10 mouse cellular contexts compared by ENCODE assay signal in genomic region chr17:46622269-46622668, GRCm38 (mm10). TPM values are rescaled to one million over a fixed set of nuclear protein-coding genes. Genes with fewer than 3 reads are reported as not detected.
DNase-seq lines count a peak whose midpoint lies in the region; ATAC-seq and TF ChIP-seq lines count a peak whose summit lies in the region.
"Had no signal": no experiment of that assay in that cellular context is flagged by ENCODE, and none has a peak within 500 bp of the region (broad histone marks: within the 10 kb centered on the region; RNA-seq: fewer than 3 reads in every experiment).

No protein-coding gene starts in this region.

- no peaks in the 10 kb centered on the region for H3K36me3 ChIP-seq in heart, embryonic 14.5 days (ENCODE audit: control insufficient read depth, insufficient read depth, low read length)
- H3K36me3 ChIP-seq in heart, adult 2 months (ENCODE audit: control insufficient read depth, insufficient read depth, low read length) = no peaks in the 10 kb centered on the region
- no peaks in the 10 kb centered on the region for H3K36me3 ChIP-seq in lung, postnatal 0 days (ENCODE audit: insufficient read depth, low read length)
- no peaks in the 10 kb centered on the region for H3K36me3 ChIP-seq in stomach, embryonic 15.5 days

- peak overlapping the region; percentile 46 to 85; a peak in 3 of 4 replicates for H3K27ac ChIP-seq in heart, embryonic 14.5 days (replicated peaks in 1 of 2; ENCODE audit: control insufficient read depth in 1 of 2, insufficient read depth in 1 of 2, low read depth in 2 of 2, low read length in 2 of 2)
- no peak overlapping the region for H3K27ac ChIP-seq in heart, adult 2 months
- H3K27ac ChIP-seq in lung, postnatal 0 days (ENCODE audit: low read length) = peak overlapping the region; percentile 84
- H3K27ac ChIP-seq in embryonic fibroblast, embryonic 13.5 days (ENCODE audit: insufficient read depth, low read length) = 0 out of 2 replicates have a peak overlapping the region, but pooled peaks have one; percentile 93
- H3K27ac ChIP-seq in stomach, embryonic 15.5 days = peak overlapping the region; percentile 53

- no peaks in the 10 kb centered on the region for H3K27me3 ChIP-seq in heart, embryonic 14.5 days (ENCODE audit: control insufficient read depth, insufficient read depth, low read length)
- no peaks in the 10 kb centered on the region for H3K27me3 ChIP-seq in heart, adult 2 months (ENCODE audit: control insufficient read depth, insufficient read depth, low read length)
- no peaks in the 10 kb centered on the region for H3K27me3 ChIP-seq in lung, postnatal 0 days (replicated peaks; ENCODE audit: insufficient read depth, low read length)
- no peaks in the 10 kb centered on the region for H3K27me3 ChIP-seq in stomach, embryonic 15.5 days (replicated peaks)

- H3K4me2 ChIP-seq in heart, embryonic 14.5 days (ENCODE audit: low read length) = peak overlapping the region; percentile 35
- H3K4me2 ChIP-seq in lung, postnatal 0 days (replicated peaks; ENCODE audit: low read depth, low read length) = peak overlapping the region; percentile 19; the same call in 1 of the 2 replicates
- H3K4me2 ChIP-seq in stomach, embryonic 15.5 days = no peak overlapping the region

- no peak for DNase-seq in heart, adult 2 months
- DNase-seq in lung, postnatal 0 days (ENCODE audit: low spot score) = peak; percentile 82
- no peak for DNase-seq in lung, adult 2 months
- no peak for DNase-seq in layer of hippocampus, adult 18-20 months (ENCODE audit: low spot score in 2 of 2)
- no peak for DNase-seq in adrenal gland, postnatal 4 days (ENCODE audit: low spot score in 2 of 2)
- DNase-seq: layer of hippocampus, postnatal 36 days had no signal

- TF ChIP-seq CTCF in heart, adult 2 months (IDR thresholded peaks at IDR 0.05) = no peak
- TF ChIP-seq CTCF in lung, postnatal 0 days (IDR thresholded peaks at IDR 0.05) = no peak
- no peak for TF ChIP-seq CTCF in lung, adult 2 months (IDR thresholded peaks at IDR 0.05; ENCODE audit: insufficient read depth, low read length)
- TF ChIP-seq CTCF in embryonic fibroblast, embryonic 13.5 days (IDR thresholded peaks at IDR 0.05; ENCODE audit: borderline replicate concordance, insufficient read depth, low read length) = no peak

- intact Hi-C loops in heart, adult 2 months (cut with DNase I) = no loop called here

- H3K9me3 ChIP-seq in heart, embryonic 14.5 days (ENCODE audit: control insufficient read depth, low read length) = no peaks in the 10 kb centered on the region
- H3K9me3 ChIP-seq in lung, postnatal 0 days (ENCODE audit: low read length) = no peaks in the 10 kb centered on the region
- no peaks in the 10 kb centered on the region for H3K9me3 ChIP-seq in stomach, embryonic 15.5 days

- peak overlapping the region; percentile 47 for H3K9ac ChIP-seq in heart, embryonic 14.5 days (ENCODE audit: low read length)
- H3K9ac ChIP-seq in heart, adult 2 months (ENCODE audit: low read depth, low read length) = no peak overlapping the region
- H3K9ac ChIP-seq in lung, postnatal 0 days (replicated peaks; ENCODE audit: low read depth) = no peak overlapping the region
- H3K9ac ChIP-seq in stomach, embryonic 15.5 days = no peak overlapping the region

- TF ChIP-seq POLR2A in heart, adult 2 months (IDR thresholded peaks at IDR 0.05; ENCODE audit: insufficient read depth, low read depth, low read length) = no peak
- TF ChIP-seq POLR2A in lung, adult 2 months (IDR thresholded peaks at IDR 0.05; ENCODE audit: borderline replicate concordance, extremely low read depth, low read depth, low read length) = no peak
- TF ChIP-seq POLR2A in embryonic fibroblast, embryonic 13.5 days (IDR thresholded peaks at IDR 0.05; ENCODE audit: low read depth, low read length) = no peak

- ATAC-seq in heart, embryonic 14.5 days (ENCODE audit: insufficient number of reproducible peaks, insufficient read depth, low FRiP score, low read depth) = no peak
- peak; percentile 23; the same call in 1 of the 2 replicates for ATAC-seq in lung, postnatal 0 days
- ATAC-seq in stomach, embryonic 15.5 days (ENCODE audit: insufficient read depth, low FRiP score, low read depth) = no peak
- ATAC-seq: hindbrain, postnatal 0 days had no signal

- no peak overlapping the region for H3K4me3 ChIP-seq in heart, embryonic 14.5 days (ENCODE audit: control insufficient read depth in 1 of 2, insufficient read depth in 1 of 2, low read depth in 1 of 2, low read length in 2 of 2)
- no peak overlapping the region for H3K4me3 ChIP-seq in heart, adult 2 months
- no peak overlapping the region for H3K4me3 ChIP-seq in lung, postnatal 0 days (ENCODE audit: low read depth, low read length)
- H3K4me3 ChIP-seq in lung, adult 2 months (replicated peaks; ENCODE audit: extremely low read depth, low read depth, low read length) = no peak overlapping the region
- H3K4me3 ChIP-seq in embryonic fibroblast, embryonic 13.5 days (ENCODE audit: insufficient read depth, low read length) = no peak overlapping the region
- no peak overlapping the region for H3K4me3 ChIP-seq in stomach, embryonic 15.5 days (replicated peaks)

- 36% methylated on average over 11 of the region's 11 CpGs for WGBS in heart, embryonic 14.5 days
- 79% methylated on average over 11 of the region's 11 CpGs for WGBS in heart, adult 2 months
- 48% methylated on average over 11 of the region's 11 CpGs for WGBS in lung, postnatal 0 days
- 54% methylated on average over 11 of the region's 11 CpGs for WGBS in lung, adult 2 months
- 60% methylated on average over 11 of the region's 11 CpGs for WGBS in stomach, embryonic 15.5 days

- H3K79me2 ChIP-seq in heart, adult 2 months (replicated peaks; ENCODE audit: control insufficient read depth, insufficient read depth, low read length) = no peaks in the 10 kb centered on the region

- H3K4me1 ChIP-seq in heart, embryonic 14.5 days (ENCODE audit: control insufficient read depth in 2 of 2, insufficient read depth in 2 of 2, low read length in 2 of 2) = peaks cover 76 to 89% of the 10 kb centered on the region in 2 experiments
- H3K4me1 ChIP-seq in heart, adult 2 months (ENCODE audit: control insufficient read depth, insufficient read depth, low read length) = peaks cover 6% of the 10 kb centered on the region
- peaks cover 65% of the 10 kb centered on the region for H3K4me1 ChIP-seq in lung, postnatal 0 days (ENCODE audit: insufficient read depth, low read depth, low read length)
- H3K4me1 ChIP-seq in lung, adult 2 months (ENCODE audit: control insufficient read depth, insufficient read depth, low read length) = peaks cover 19% of the 10 kb centered on the region
- peaks cover 29% of the 10 kb centered on the region for H3K4me1 ChIP-seq in embryonic fibroblast, embryonic 13.5 days (ENCODE audit: control insufficient read depth, insufficient read depth, low read length)
- peaks cover 91% of the 10 kb centered on the region for H3K4me1 ChIP-seq in stomach, embryonic 15.5 days

- TF ChIP-seq EP300 in heart, adult 2 months (IDR thresholded peaks at IDR 0.05; ENCODE audit: insufficient read depth, low read depth, low read length) = no peak
- no peak for TF ChIP-seq EP300 in lung, postnatal 0 days (IDR thresholded peaks at IDR 0.05)

RNA-seq across cellular contexts. Expression of gene Ptk7, which starts 7.0 kb away (rescaled TPM):
- 12.8 and 21.3 TPM in 2 replicates for polyA plus RNA-seq in heart, embryonic 14.5 days (2014; fragmentation: Nextera tagmentation; extraction: Ambion mirVana)
- 1 to 10 TPM; 2.6 TPM for total RNA-seq in heart, adult 2 months (2021)
- 2.8 and 3.1 TPM in 2 replicates for polyA plus RNA-seq in heart, adult 2 months (2012; rRNA removed)
- polyA plus RNA-seq in lung, postnatal 0 days (2015; fragmentation: Nextera tagmentation; extraction: Ambion mirVana) = 73.2 and 75.8 TPM in 2 replicates
- 52.6 and 57.3 TPM in 2 replicates for polyA plus RNA-seq in lung, adult 2 months (2012; rRNA removed)
- 145 and 172 TPM in 2 replicates for polyA plus RNA-seq in embryonic fibroblast, embryonic 13.5 days (2011; ENCODE audit: insufficient read length, low read depth, missing spikeins)
- polyA plus RNA-seq in stomach, embryonic 15.5 days (2015; fragmentation: Nextera tagmentation; extraction: Ambion mirVana) = 87.6 and 89.8 TPM in 2 replicates
- total RNA-seq in layer of hippocampus, adult 18-20 months (2021) = 1 to 10 TPM; 8.0 to 9.0 TPM
- total RNA-seq in adrenal gland, postnatal 4 days (2021) = 10 to 100 TPM; 42.2 to 54.1 TPM

RNA-seq across cellular contexts. Expression of gene Klc4, which starts 23.6 kb away (rescaled TPM):
- polyA plus RNA-seq in heart, embryonic 14.5 days (2014; fragmentation: Nextera tagmentation; extraction: Ambion mirVana) = 20.3 and 21.4 TPM in 2 replicates
- 10 to 100 TPM; 23.5 to 25.7 TPM for total RNA-seq in heart, adult 2 months (2021)
- 20.9 and 22.3 TPM in 2 replicates for polyA plus RNA-seq in heart, adult 2 months (2012; rRNA removed)
- polyA plus RNA-seq in lung, postnatal 0 days (2015; fragmentation: Nextera tagmentation; extraction: Ambion mirVana) = 36.5 and 38.4 TPM in 2 replicates
- 22.6 and 24.1 TPM in 2 replicates for polyA plus RNA-seq in lung, adult 2 months (2012; rRNA removed)
- 6.5 and 7.2 TPM in 2 replicates for polyA plus RNA-seq in embryonic fibroblast, embryonic 13.5 days (2011; ENCODE audit: insufficient read length, low read depth, missing spikeins)
- 38.4 and 41.4 TPM in 2 replicates for polyA plus RNA-seq in stomach, embryonic 15.5 days (2015; fragmentation: Nextera tagmentation; extraction: Ambion mirVana)
- 10 to 100 TPM; 22.4 to 22.6 TPM for total RNA-seq in layer of hippocampus, adult 18-20 months (2021)
- total RNA-seq in adrenal gland, postnatal 4 days (2021) = 10 to 100 TPM; 33.5 to 34.3 TPM

RNA-seq across cellular contexts. Expression of gene Mrpl2, which starts 23.8 kb away (rescaled TPM):
- 116 and 122 TPM in 2 replicates for polyA plus RNA-seq in heart, embryonic 14.5 days (2014; fragmentation: Nextera tagmentation; extraction: Ambion mirVana)
- total RNA-seq in heart, adult 2 months (2021) = 100 to 1,000 TPM; 112 to 132 TPM
- 71.5 and 87.8 TPM in 2 replicates for polyA plus RNA-seq in heart, adult 2 months (2012; rRNA removed)
- polyA plus RNA-seq in lung, postnatal 0 days (2015; fragmentation: Nextera tagmentation; extraction: Ambion mirVana) = 69.2 and 88.6 TPM in 2 replicates
- polyA plus RNA-seq in lung, adult 2 months (2012; rRNA removed) = 52.1 and 61.5 TPM in 2 replicates
- 33.5 and 45.2 TPM in 2 replicates for polyA plus RNA-seq in embryonic fibroblast, embryonic 13.5 days (2011; ENCODE audit: insufficient read length, low read depth, missing spikeins)
- polyA plus RNA-seq in stomach, embryonic 15.5 days (2015; fragmentation: Nextera tagmentation; extraction: Ambion mirVana) = 112 and 126 TPM in 2 replicates
- total RNA-seq in layer of hippocampus, adult 18-20 months (2021) = 10 to 100 TPM; 53.1 to 60.7 TPM
- total RNA-seq in adrenal gland, postnatal 4 days (2021) = 100 to 1,000 TPM; 109 to 135 TPM

RNA-seq across cellular contexts. Expression of gene Cul7, which starts 27.9 kb away (rescaled TPM):
- 31.3 and 34.3 TPM in 2 replicates for polyA plus RNA-seq in heart, embryonic 14.5 days (2014; fragmentation: Nextera tagmentation; extraction: Ambion mirVana)
- 10 to 100 TPM; 16.8 to 18.4 TPM for total RNA-seq in heart, adult 2 months (2021)
- 23.4 and 24.7 TPM in 2 replicates for polyA plus RNA-seq in heart, adult 2 months (2012; rRNA removed)
- polyA plus RNA-seq in lung, postnatal 0 days (2015; fragmentation: Nextera tagmentation; extraction: Ambion mirVana) = 21.8 and 22.1 TPM in 2 replicates
- polyA plus RNA-seq in lung, adult 2 months (2012; rRNA removed) = 40.1 and 45.7 TPM in 2 replicates
- polyA plus RNA-seq in embryonic fibroblast, embryonic 13.5 days (2011; ENCODE audit: insufficient read length, low read depth, missing spikeins) = 63.6 and 64.4 TPM in 2 replicates
- polyA plus RNA-seq in stomach, embryonic 15.5 days (2015; fragmentation: Nextera tagmentation; extraction: Ambion mirVana) = 42.9 and 49.5 TPM in 2 replicates
- 10 to 100 TPM; 18.9 to 20.2 TPM for total RNA-seq in layer of hippocampus, adult 18-20 months (2021)
- 10 to 100 TPM; 88.3 to 97.5 TPM for total RNA-seq in adrenal gland, postnatal 4 days (2021)

RNA-seq across cellular contexts. Expression of gene Rrp36, which starts 51.9 kb away (rescaled TPM):
- 33.9 and 36.9 TPM in 2 replicates for polyA plus RNA-seq in heart, embryonic 14.5 days (2014; fragmentation: Nextera tagmentation; extraction: Ambion mirVana)
- 10 to 100 TPM; 10.7 to 11.3 TPM for total RNA-seq in heart, adult 2 months (2021)
- 19.4 and 24.3 TPM in 2 replicates for polyA plus RNA-seq in heart, adult 2 months (2012; rRNA removed)
- 35.2 and 38.5 TPM in 2 replicates for polyA plus RNA-seq in lung, postnatal 0 days (2015; fragmentation: Nextera tagmentation; extraction: Ambion mirVana)
- 27.3 and 30.8 TPM in 2 replicates for polyA plus RNA-seq in lung, adult 2 months (2012; rRNA removed)
- 29.9 and 32.3 TPM in 2 replicates for polyA plus RNA-seq in embryonic fibroblast, embryonic 13.5 days (2011; ENCODE audit: insufficient read length, low read depth, missing spikeins)
- 53.2 and 57.2 TPM in 2 replicates for polyA plus RNA-seq in stomach, embryonic 15.5 days (2015; fragmentation: Nextera tagmentation; extraction: Ambion mirVana)
- 10 to 100 TPM; 17.2 to 19.7 TPM for total RNA-seq in layer of hippocampus, adult 18-20 months (2021)
- total RNA-seq in adrenal gland, postnatal 4 days (2021) = 10 to 100 TPM; 25.2 to 26.9 TPM
